Mouse (Mus musculus) kidney, embryonic 15.5 days (tissue): Measurements from ENCODE around the gene Maml2. TPM values are rescaled to one million over a fixed set of nuclear protein-coding genes. Genes with fewer than 3 reads are reported as not detected.
A peak's percentile ranks its signal among the peaks of the same experiment; 100 is the strongest.

Experiments used
- ATAC-seq: fragments of 200-750 bp; cut with Nextera tagmentation; replicated peaks from 2 replicates; pipeline ENCODE4 v1.8.0; 2017; ENCODE audit warnings: moderate TSS enrichment; ENCODE audit not compliant: low FRiP score
- H3K27ac ChIP-seq: fragments of 300-500 bp; sonication (generic); 2 replicates; pipeline ENCODE4 v1.5.1; 2015; ENCODE audit warnings: mild to moderate bottlenecking, inconsistent platforms
- H3K27me3 ChIP-seq: fragments of 300-500 bp; sonication (generic); 2 replicates; pipeline ENCODE4 v1.6.1; 2015; ENCODE audit warnings: inconsistent platforms
- H3K36me3 ChIP-seq: fragments of 300-500 bp; sonication (generic); 2 replicates; pipeline ENCODE4 v1.6.1; 2015; ENCODE audit warnings: inconsistent platforms
- H3K4me1 ChIP-seq: fragments of 300-500 bp; sonication (generic); 2 replicates; pipeline ENCODE4 v1.6.1; 2015; ENCODE audit warnings: inconsistent platforms
- H3K4me2 ChIP-seq: fragments of 300-500 bp; sonication (generic); 2 replicates; pipeline ENCODE4 v1.6.1; 2015; ENCODE audit warnings: moderate library complexity, mild to moderate bottlenecking, inconsistent platforms
- H3K4me3 ChIP-seq: fragments of 300-500 bp; sonication (generic); replicated peaks from 2 replicates; pipeline ENCODE4 v1.5.1; 2015; ENCODE audit warnings: mild to moderate bottlenecking, inconsistent platforms
- H3K9ac ChIP-seq: fragments of 300-500 bp; sonication (generic); 2 replicates; pipeline ENCODE4 v1.6.1; 2015; ENCODE audit warnings: mild to moderate bottlenecking, inconsistent platforms
- H3K9me3 ChIP-seq: fragments of 300-500 bp; sonication (generic); replicated peaks from 2 replicates; pipeline ENCODE4 v1.6.1; 2016; ENCODE audit warnings: inconsistent platforms
- WGBS: fragments of 180-500 bp; shearing (Covaris S2); methylation state at CpG from one replicate; pipeline ENCODE4 v1.1.7; 2015; ENCODE audit warnings: mixed read lengths; 5-methylcytosine and 5-hydroxymethylcytosine counted together
- polyA plus RNA-seq: library from polyadenylated mRNA; unstranded; fragments of >200 nt; fragmentation: Nextera tagmentation; extraction: Ambion mirVana; gene quantifications from 2 replicates; pipeline ENCODE4 v1.2.1, GENCODE M21; 2015

Gene Maml2
- 10.5 and 11.4 TPM in 2 replicates for polyA plus RNA-seq

DNA sequence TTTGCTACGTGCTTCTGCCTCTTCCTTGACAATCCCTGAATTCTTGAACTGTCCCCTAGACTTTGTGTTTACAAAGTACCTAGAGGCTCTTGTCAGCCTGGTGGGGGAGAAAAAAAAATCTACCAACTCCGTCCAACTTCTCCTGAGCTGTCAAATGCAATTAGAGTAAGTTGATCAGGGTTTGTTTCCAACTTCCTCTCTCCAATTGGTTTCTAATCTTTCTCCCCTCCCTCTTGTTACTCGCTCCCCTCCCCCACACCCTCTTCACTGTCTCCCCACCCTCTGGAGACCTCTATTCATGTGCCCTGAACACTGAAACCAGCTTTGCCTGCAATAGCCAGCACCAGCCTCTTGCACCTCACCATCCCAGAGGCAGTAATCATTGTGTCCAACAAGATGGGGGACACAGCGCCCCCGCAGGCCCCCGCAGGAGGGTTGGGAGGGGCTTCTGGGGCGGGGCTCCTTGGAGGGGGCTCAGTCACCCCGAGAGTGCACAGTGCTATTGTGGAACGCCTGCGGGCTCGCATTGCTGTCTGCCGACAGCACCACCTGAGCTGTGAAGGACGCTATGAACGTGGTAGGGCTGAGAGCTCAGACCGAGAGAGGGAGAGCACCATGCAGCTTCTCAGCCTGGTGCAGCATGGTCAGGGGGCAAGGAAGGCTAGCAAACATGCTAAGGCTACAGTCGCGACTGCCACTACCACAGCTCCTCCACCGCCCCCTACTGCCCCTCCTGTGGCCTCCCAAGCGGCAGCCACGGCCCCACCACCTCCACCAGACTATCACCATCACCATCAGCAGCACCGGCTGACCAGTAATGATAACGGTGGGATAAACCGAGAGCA is at the start of gene Maml2:
Gene Maml2, plus strand, starts transcription at position 290 of the 845 bp plus-strand sequence.
- Histone ChIP-seq H3K9ac (peak within 1 kb of the TSS; percentile 59), H3K27me3 (no peaks in the 10 kb centered on the region), H3K4me1 (peaks cover 49% of the 10 kb centered on the region), H3K36me3 (no peaks in the 10 kb centered on the region), H3K4me3 (peak within 1 kb of the TSS; percentile 57), H3K4me2 (peak within 1 kb of the TSS; percentile 91), H3K27ac (peak within 1 kb of the TSS; percentile 84), H3K9me3 (no peaks in the 10 kb centered on the region)
- peak; percentile 67 for ATAC-seq
- 1% methylated on average over 23 of the region's 23 CpGs for WGBS

GRCm38 (mm10) chr9:13248104-13248503 is 49.7 kb upstream of the Maml2 start:
- H3K4me1 ChIP-seq = peaks cover 16% of the 10 kb centered on the region
- no peaks in the 10 kb centered on the region for H3K9me3 ChIP-seq
- no peak overlapping the region for H3K4me3 ChIP-seq
- H3K4me2 ChIP-seq = no peak overlapping the region
- H3K27me3 ChIP-seq = no peaks in the 10 kb centered on the region
- H3K36me3 ChIP-seq = peaks cover 7% of the 10 kb centered on the region; the same call in 1 of the 2 replicates
- no peak overlapping the region for H3K9ac ChIP-seq
- no peak overlapping the region for H3K27ac ChIP-seq
- 92% methylated on average over 4 of the region's 4 CpGs for WGBS
- ATAC-seq = no peak

DNA sequence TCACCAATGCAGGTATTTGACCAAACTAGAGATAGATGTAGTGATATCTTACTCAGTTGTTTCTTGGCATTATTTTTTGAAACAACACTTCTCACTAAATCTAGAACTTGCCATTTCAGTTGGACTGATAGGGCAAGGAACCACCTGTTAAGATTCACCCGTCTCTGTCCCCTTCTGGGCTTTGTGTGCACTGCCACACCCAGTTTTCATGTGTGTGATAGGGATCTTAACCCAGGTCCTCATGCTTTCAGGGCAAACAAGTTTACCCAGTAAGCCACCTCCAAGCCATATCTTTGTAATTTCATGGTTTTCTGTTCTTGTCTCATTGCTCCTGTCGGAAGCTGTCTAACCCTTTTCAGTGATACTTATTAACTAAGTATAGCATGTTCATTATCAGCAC is 46.5 kb upstream of the Maml2 start:
- WGBS = 87% methylated on average over 2 of the region's 2 CpGs

GRCm38 (mm10) chr9:13256726-13257125 is 41.0 kb upstream of the Maml2 start:
- Histone ChIP-seq H3K36me3 (no peaks in the 10 kb centered on the region), H3K27me3 (no peaks in the 10 kb centered on the region), H3K4me2 (no peak overlapping the region), H3K27ac (no peak overlapping the region), H3K4me1 (no peaks in the 10 kb centered on the region), H3K9ac (no peak overlapping the region), H3K4me3 (no peak overlapping the region), H3K9me3 (no peaks in the 10 kb centered on the region)
- WGBS = 98% methylated on average over 1 of the region's 1 CpGs
- no peak for ATAC-seq

More for the DNA sequence above, 46.5 kb upstream of the Maml2 start:
- H3K4me3 ChIP-seq = no peak overlapping the region
- no peaks in the 10 kb centered on the region for H3K36me3 ChIP-seq
- no peak for ATAC-seq
- H3K4me2 ChIP-seq = no peak overlapping the region
- H3K9me3 ChIP-seq = no peaks in the 10 kb centered on the region
- H3K9ac ChIP-seq = no peak overlapping the region
- peaks cover 7% of the 10 kb centered on the region for H3K4me1 ChIP-seq
- H3K27ac ChIP-seq = no peak overlapping the region
- H3K27me3 ChIP-seq = no peaks in the 10 kb centered on the region

- Histone ChIP-seq H3K4me3 (no peak overlapping the region), H3K27ac (no peak overlapping the region), H3K36me3 (no peaks in the 10 kb centered on the region), H3K4me2 (no peak overlapping the region), H3K27me3 (no peaks in the 10 kb centered on the region), H3K9me3 (no peaks in the 10 kb centered on the region), H3K9ac (no peak overlapping the region), H3K4me1 (no peaks in the 10 kb centered on the region)
- WGBS = 86% methylated on average over 2 of the region's 2 CpGs
- ATAC-seq = no peak
Measured at GRCm38 (mm10) chr9:13258173-13258572, 39.6 kb upstream of the Maml2 start.

DNA sequence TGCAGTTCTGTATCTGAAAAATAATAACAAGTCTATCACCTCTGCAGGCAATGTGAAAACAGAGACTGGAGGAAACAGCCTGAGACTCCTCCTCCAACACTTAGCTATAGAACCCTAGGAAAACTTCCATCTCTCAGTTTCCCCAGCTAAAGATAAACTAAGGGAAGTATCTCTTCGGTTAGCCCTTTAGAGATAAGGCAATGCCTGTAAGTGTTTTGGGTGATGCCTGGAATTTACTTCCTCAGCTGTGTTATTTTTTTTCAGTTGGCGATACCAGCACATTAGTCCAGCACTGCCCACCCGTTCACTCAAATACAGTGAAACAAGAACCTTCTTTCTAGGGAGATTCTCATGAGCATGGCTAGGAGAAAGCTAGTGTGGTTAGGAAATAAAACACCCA is 36.8 kb upstream of the Maml2 start:
- no peaks in the 10 kb centered on the region for H3K36me3 ChIP-seq
- 88% methylated on average over 3 of the region's 3 CpGs for WGBS
- H3K4me1 ChIP-seq = no peaks in the 10 kb centered on the region
- H3K27me3 ChIP-seq = no peaks in the 10 kb centered on the region
- no peak for ATAC-seq
- no peak overlapping the region for H3K27ac ChIP-seq
- no peaks in the 10 kb centered on the region for H3K9me3 ChIP-seq
- H3K4me2 ChIP-seq = no peak overlapping the region
- no peak overlapping the region for H3K4me3 ChIP-seq
- H3K9ac ChIP-seq = no peak overlapping the region

DNA sequence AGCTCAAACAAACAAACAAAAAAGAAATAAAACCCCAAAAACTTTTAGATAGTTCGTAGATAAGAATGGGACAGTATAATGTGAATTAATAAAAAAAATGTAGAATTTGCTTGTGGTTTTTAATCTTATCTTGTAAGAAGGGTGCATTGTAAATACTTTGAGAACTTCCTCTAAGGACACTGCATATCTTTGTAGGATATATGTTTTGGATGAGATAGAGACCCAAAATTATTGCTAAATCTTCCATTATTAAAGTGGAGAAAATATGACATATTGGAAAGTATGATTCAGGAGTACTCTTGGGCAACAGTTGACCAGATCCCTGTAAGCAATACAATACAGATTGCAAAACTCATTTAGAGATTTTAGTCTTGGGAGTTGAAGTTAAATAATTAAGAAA is 24.5 kb upstream of the Maml2 start:
- H3K27ac ChIP-seq = no peak overlapping the region
- H3K4me3 ChIP-seq = no peak overlapping the region
- no peaks in the 10 kb centered on the region for H3K4me1 ChIP-seq
- no peaks in the 10 kb centered on the region for H3K27me3 ChIP-seq
- H3K4me2 ChIP-seq = no peak overlapping the region
- no peak for ATAC-seq
- H3K9me3 ChIP-seq = no peaks in the 10 kb centered on the region
- H3K9ac ChIP-seq = no peak overlapping the region
- H3K36me3 ChIP-seq = 0 out of 2 replicates have a peak, but pooled peaks cover 3% of the 10 kb centered on the region
- 85% methylated on average over 1 of the region's 1 CpGs for WGBS

DNA sequence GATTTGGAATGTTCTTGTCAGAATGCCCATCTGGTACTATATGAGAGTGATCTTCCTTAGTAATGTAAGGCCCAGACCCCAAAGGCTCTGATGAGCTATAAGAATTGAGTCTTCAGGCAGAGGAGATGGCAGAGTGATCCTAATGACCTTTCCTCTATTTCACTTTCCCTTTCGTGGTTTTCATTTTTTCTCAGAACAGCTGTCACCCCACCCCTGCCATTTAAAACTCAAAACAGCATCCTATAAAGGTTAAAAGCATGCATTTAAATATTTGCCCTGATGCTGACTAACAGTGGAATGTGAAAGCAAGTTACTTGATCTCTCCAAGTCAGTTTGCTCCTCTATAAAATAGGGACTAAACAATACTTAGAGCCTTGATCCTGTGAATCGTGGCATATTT is 10.3 kb upstream of the Maml2 start:
- no peak for ATAC-seq
- Histone ChIP-seq H3K9ac (no peak overlapping the region), H3K27ac (no peak overlapping the region), H3K4me3 (no peak overlapping the region), H3K4me2 (no peak overlapping the region), H3K36me3 (0 out of 2 replicates have a peak, but pooled peaks cover 5% of the 10 kb centered on the region), H3K9me3 (no peaks in the 10 kb centered on the region), H3K27me3 (no peaks in the 10 kb centered on the region), H3K4me1 (no peaks in the 10 kb centered on the region)
- WGBS = 64% methylated on average over 2 of the region's 2 CpGs

- Histone ChIP-seq H3K9me3 (no peaks in the 10 kb centered on the region), H3K36me3 (no peaks in the 10 kb centered on the region), H3K27ac (peak overlapping the region; percentile 84), H3K4me1 (peaks cover 38% of the 10 kb centered on the region), H3K4me3 (peak overlapping the region; percentile 57), H3K4me2 (peak overlapping the region; percentile 91), H3K9ac (peak overlapping the region; percentile 59), H3K27me3 (no peaks in the 10 kb centered on the region)
- peak; percentile 96 for ATAC-seq
- WGBS = under 1% methylated on average over 28 of the region's 28 CpGs
Measured at GRCm38 (mm10) chr9:13296274-13297121, 1.3 kb upstream of the Maml2 start.

GRCm38 (mm10) chr9:13297122-13297667 is 562 bp upstream of the Maml2 start:
- no peaks in the 10 kb centered on the region for H3K36me3 ChIP-seq
- peak overlapping the region; percentile 91 for H3K4me2 ChIP-seq
- H3K4me3 ChIP-seq = peak overlapping the region; percentile 57
- peaks cover 45% of the 10 kb centered on the region for H3K4me1 ChIP-seq
- peak; percentile 1; the same call in 1 of the 2 replicates for ATAC-seq
- no peaks in the 10 kb centered on the region for H3K9me3 ChIP-seq
- peak overlapping the region; percentile 84 for H3K27ac ChIP-seq
- under 1% methylated on average over 12 of the region's 12 CpGs for WGBS
- H3K9ac ChIP-seq = peak overlapping the region; percentile 59
- H3K27me3 ChIP-seq = no peaks in the 10 kb centered on the region

DNA sequence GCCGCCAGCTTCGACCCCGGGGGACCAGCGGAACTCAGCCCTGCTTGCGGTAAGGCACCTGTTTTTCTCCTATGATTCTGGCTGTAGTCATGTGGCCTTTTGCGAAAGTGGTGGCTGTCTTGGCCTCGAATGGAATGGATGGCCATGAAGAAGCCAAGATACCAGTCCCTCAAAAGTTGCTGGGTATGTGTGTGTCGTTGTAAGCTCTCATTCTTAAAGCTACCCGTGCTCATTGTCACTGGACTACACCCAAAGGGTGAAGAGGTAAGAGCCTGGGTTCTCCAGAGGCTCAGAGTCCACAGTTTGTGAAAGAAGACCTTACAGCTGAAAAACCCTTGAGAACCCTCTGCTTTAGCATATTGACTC is 739 bp downstream of the Maml2 start:
- Histone ChIP-seq H3K4me3 (peak overlapping the region; percentile 57), H3K27me3 (no peaks in the 10 kb centered on the region), H3K27ac (peak overlapping the region; percentile 84), H3K36me3 (no peaks in the 10 kb centered on the region), H3K9me3 (no peaks in the 10 kb centered on the region), H3K4me2 (peak overlapping the region; percentile 91), H3K9ac (peak overlapping the region; percentile 59), H3K4me1 (peaks cover 53% of the 10 kb centered on the region)
- no peak for ATAC-seq
- WGBS = 25% methylated on average over 9 of the region's 9 CpGs

DNA sequence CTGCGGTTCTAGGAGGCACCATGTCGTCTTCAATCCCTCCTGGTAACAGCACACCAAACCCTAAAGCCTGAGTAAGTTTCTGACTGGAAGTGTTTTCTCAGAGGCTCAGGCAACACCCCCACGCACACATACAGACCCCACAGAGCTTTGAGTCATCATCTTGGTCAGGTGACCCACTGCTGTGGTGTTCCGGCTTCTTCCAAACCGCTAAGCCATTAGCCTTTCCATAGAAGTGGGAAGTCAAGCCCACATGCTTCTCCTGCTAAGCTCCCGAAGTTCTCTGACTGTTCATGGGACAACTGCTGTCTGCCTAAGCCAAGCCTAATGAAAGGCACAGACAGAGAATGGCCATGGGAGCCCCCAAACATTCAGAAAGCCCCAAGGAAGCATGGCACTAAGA is 1.4 kb downstream of the Maml2 start:
- H3K4me1 ChIP-seq = peaks cover 59% of the 10 kb centered on the region
- H3K36me3 ChIP-seq = no peaks in the 10 kb centered on the region
- 73% methylated on average over 6 of the region's 6 CpGs for WGBS
- no peak for ATAC-seq
- no peaks in the 10 kb centered on the region for H3K9me3 ChIP-seq
- H3K27me3 ChIP-seq = no peaks in the 10 kb centered on the region
- H3K4me3 ChIP-seq = peak overlapping the region; percentile 57
- H3K9ac ChIP-seq = no peak overlapping the region
- peak overlapping the region; percentile 91 for H3K4me2 ChIP-seq
- H3K27ac ChIP-seq = 0 out of 2 replicates have a peak overlapping the region, but pooled peaks have one; percentile 14
